In genomic region chr9:31260219-31260618, GRCm38 (mm10) we compare ENCODE assay signal across 16 mouse cellular contexts.
"Had no signal": no experiment of that assay in that cellular context is flagged by ENCODE, and none has a peak within 500 bp of the region (broad histone marks: within the 10 kb centered on the region; RNA-seq: fewer than 3 reads in every experiment).

No protein-coding gene starts in this region.

- H3K27me3 ChIP-seq: limb, embryonic 13.5 days; midbrain, embryonic 12.5 days; midbrain, embryonic 15.5 days had no signal

- DNase-seq: kidney, adult 18-20 months; kidney, adult 9 months; kidney, postnatal 14 days; kidney, postnatal 4 days; lung, embryonic 14.5 days; lung, postnatal 36 days; thymus, adult 2 months; thymus, postnatal 14 days; thymus, postnatal 4 days had no signal

- H3K9me3 ChIP-seq: limb, embryonic 10.5 days; limb, embryonic 13.5 days; midbrain, embryonic 12.5 days; midbrain, embryonic 15.5 days had no signal

- H3K27ac ChIP-seq: limb, embryonic 10.5 days; limb, embryonic 13.5 days; midbrain, embryonic 12.5 days; midbrain, embryonic 15.5 days; stomach, postnatal 0 days had no signal

- H3K36me3 ChIP-seq: limb, embryonic 10.5 days; limb, embryonic 13.5 days; midbrain, embryonic 12.5 days; midbrain, embryonic 15.5 days had no signal

- H3K4me1 ChIP-seq: limb, embryonic 13.5 days; midbrain, embryonic 12.5 days; midbrain, embryonic 15.5 days had no signal

- H3K4me3 ChIP-seq: limb, embryonic 10.5 days; limb, embryonic 13.5 days; midbrain, embryonic 12.5 days; midbrain, embryonic 15.5 days had no signal

- ATAC-seq: intestine, embryonic 16.5 days; lung, postnatal 0 days; midbrain, embryonic 15.5 days had no signal

- H3K9ac ChIP-seq: limb, embryonic 13.5 days; lung, embryonic 14.5 days; midbrain, embryonic 12.5 days; midbrain, embryonic 15.5 days had no signal

- H3K4me2 ChIP-seq: limb, embryonic 13.5 days; lung, embryonic 14.5 days; midbrain, embryonic 12.5 days; midbrain, embryonic 15.5 days had no signal
